Mouse (Mus musculus) cerebellum, adult 2 months (tissue): ENCODE results near the gene Klhl2.

Source experiments
- CTCF ChIP-seq: fragments of 200-500 bp; IDR thresholded peaks from 2 replicates; pipeline ENCODE4 v1.5.1; 2011; ENCODE audit warnings: low read depth, mild to moderate bottlenecking, control low read depth, low read length, moderate library complexity, borderline replicate concordance; ENCODE audit not compliant: insufficient read depth
- POLR2A ChIP-seq: fragments of 200-500 bp; IDR thresholded peaks from 2 replicates; pipeline ENCODE4 v1.6.1; 2011; ENCODE audit warnings: low read length, control low read depth, borderline replicate concordance; ENCODE audit not compliant: insufficient read depth

GRCm38 (mm10) chr8:64847650-64848049 lies 2.2 kb downstream of the Klhl2 start:
- no peak for TF ChIP-seq CTCF
- no peak for TF ChIP-seq POLR2A
